Mouse (Mus musculus): Measurements from ENCODE around the gene 2900011O08Rik. TPM values are rescaled to one million over a fixed set of nuclear protein-coding genes. Genes with fewer than 3 reads are reported as not detected.

2900011O08Rik gene
- polyA plus RNA-seq (2014; fragmentation: Nextera tagmentation; extraction: Ambion mirVana): 142 and 156 TPM in 2 replicates

DNA sequence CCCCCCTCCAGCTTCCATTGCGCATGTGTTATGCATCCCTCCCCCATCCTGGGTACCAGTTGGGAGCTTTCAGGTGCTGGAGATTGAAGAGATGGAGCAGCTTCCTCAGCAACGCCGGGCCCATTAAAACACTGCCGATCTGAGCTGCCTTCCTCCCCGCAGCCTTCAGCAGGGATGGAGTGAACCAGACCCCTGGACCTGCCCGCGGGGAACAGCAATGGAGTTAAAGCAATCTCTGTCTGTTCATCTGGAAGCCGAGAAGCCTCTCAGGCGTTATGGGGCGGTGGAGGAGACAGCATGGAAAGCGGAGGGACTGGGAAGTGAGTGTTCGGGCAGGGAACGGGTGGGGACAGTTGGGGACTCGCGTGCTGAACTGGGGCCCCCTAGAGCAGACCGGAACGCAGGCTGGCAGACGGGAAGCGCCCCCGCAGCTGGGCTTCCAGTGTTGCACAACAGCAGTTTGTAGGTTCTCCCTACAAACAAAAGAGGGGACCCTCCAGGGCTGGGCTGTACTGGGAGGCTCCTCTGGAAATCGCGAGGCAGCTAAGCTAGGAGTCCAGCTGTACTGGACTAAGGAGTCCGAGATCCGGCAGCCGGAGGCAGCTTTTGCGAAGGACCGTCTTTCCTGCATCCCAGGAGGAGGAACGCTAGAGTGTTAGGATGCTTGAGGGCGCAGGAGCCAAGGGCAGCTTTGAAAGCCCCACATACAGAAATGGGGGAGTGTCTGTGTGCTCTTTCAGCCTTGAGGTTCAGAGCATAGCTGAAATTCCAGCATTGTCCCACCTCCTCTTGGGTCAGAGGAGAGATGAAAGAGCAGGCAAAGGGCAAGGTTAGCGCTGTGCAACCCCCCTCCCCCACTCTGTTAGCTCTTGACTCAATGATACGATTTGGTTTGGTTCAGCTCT, at the start of gene 2900011O08Rik, which contains the start of gene Ifitm7:
TSS of gene 2900011O08Rik (plus strand) at position 31 of the 905 bp plus-strand sequence.
TSS of gene Ifitm7 (minus strand) at position 315 of the 905 bp plus-strand sequence.
- H3K27me3 ChIP-seq (replicated peaks; ENCODE audit: control insufficient read depth, insufficient read depth, low read length): no peaks in the 10 kb centered on the region
- no peaks in the 10 kb centered on the region for H3K36me3 ChIP-seq (ENCODE audit: control insufficient read depth, insufficient read depth, low read length)
- H3K27ac ChIP-seq (ENCODE audit: low read depth, low read length): peak within 1 kb of the TSS; percentile 87
- no peaks in the 10 kb centered on the region for H3K9me3 ChIP-seq (replicated peaks; ENCODE audit: control insufficient read depth, low read length)
- WGBS: under 1% methylated on average over 31 of the region's 31 CpGs
- H3K4me2 ChIP-seq (ENCODE audit: low read length): peak within 1 kb of the TSS; percentile 65
- DNase-seq (ENCODE audit: low spot score) (peak; percentile 75), ATAC-seq (peak; percentile 90)
- H3K4me1 ChIP-seq (ENCODE audit: control insufficient read depth, insufficient read depth, low read length): peaks cover 15% of the 10 kb centered on the region
- peak within 1 kb of the TSS; percentile 85 for H3K9ac ChIP-seq (ENCODE audit: low read length)
- H3K4me3 ChIP-seq (ENCODE audit: low read depth, low read length): peak within 1 kb of the TSS; percentile 70

DNA sequence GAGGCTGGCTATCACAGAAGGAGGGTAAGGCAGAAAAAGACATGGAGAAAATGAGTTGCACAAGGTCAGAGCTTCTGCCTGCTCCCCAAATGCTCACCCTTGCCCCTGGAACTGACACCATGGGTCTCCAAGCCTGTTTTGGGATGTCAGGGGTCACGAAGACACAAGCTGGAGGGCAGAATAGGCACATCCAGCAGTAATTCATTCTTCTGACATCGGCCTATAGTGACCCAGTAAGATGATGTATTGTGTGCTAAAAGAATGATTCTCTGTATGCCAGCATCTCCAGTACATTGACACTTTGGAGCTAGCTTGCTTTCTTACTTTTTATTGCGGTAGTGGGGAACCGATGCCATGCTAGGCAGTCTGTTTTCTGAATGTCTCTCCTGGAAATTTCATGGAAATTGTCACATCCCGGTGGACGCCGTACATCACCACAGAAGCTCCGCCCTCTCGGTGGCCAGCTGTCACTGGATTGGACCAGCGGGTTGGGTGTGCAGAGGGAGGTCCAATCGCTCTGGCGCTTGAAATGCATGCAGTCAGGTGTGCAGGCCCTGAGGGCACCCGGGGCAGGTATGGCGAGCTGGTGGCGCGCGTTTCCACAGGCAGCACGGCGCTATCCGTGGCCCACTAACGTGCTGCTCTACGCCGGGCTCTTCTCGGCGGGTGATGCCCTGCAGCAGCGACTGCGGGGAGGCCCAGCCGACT, 46.1 kb upstream of the 2900011O08Rik start:
- 0 out of 2 replicates have a peak overlapping the region, but pooled peaks have one; percentile 21 for H3K27ac ChIP-seq (ENCODE audit: low read depth, low read length)
- peaks cover 4% of the 10 kb centered on the region; the same call in 1 of the 2 replicates for H3K27me3 ChIP-seq (replicated peaks; ENCODE audit: control insufficient read depth, insufficient read depth, low read length)
- ATAC-seq (peak; percentile 98), DNase-seq (ENCODE audit: low spot score) (peak; percentile 83)
- H3K4me2 ChIP-seq (ENCODE audit: low read length): peak overlapping the region; percentile 99
- H3K4me1 ChIP-seq (ENCODE audit: control insufficient read depth, insufficient read depth, low read length): peaks cover 6% of the 10 kb centered on the region; the same call in 1 of the 2 replicates
- H3K36me3 ChIP-seq (ENCODE audit: control insufficient read depth, insufficient read depth, low read length): no peaks in the 10 kb centered on the region
- 4% methylated on average over 28 of the region's 28 CpGs for WGBS
- H3K9me3 ChIP-seq (replicated peaks; ENCODE audit: control insufficient read depth, low read length): no peaks in the 10 kb centered on the region
- H3K4me3 ChIP-seq (ENCODE audit: low read depth, low read length): peak overlapping the region; percentile 63
- peak overlapping the region; percentile 71 for H3K9ac ChIP-seq (ENCODE audit: low read length)

DNA sequence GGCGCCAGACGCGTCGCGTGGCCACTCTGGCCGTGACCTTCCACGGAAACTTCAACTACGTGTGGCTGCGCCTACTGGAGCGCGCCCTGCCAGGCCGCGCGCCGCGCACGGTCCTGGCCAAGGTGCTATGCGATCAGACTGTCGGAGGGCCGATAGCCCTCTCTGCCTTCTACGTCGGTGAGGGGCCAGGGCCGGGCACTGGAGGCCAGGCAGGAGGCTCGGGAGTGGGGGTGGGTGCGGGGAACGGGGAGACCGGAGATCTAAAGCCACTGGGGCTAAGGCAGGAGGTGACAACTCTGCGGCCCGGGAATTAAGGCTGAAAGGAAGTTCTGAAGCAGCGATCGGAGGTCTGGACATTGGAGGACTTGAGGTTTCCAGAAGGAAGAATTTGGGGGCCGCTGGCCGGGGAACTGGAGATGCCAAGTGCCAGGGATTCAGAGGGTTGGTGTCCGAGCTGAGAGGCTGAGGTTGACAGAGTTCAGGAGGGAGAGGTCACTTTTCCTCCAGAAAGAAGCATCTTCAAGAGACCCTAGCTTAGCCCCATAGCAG, 45.5 kb upstream of the 2900011O08Rik start:
- Histone ChIP-seq H3K9me3 (replicated peaks; ENCODE audit: control insufficient read depth, low read length) (no peaks in the 10 kb centered on the region), H3K36me3 (ENCODE audit: control insufficient read depth, insufficient read depth, low read length) (no peaks in the 10 kb centered on the region), H3K27me3 (replicated peaks; ENCODE audit: control insufficient read depth, insufficient read depth, low read length) (peaks cover 4% of the 10 kb centered on the region; the same call in 1 of the 2 replicates), H3K4me1 (ENCODE audit: control insufficient read depth, insufficient read depth, low read length) (peaks cover 6% of the 10 kb centered on the region; the same call in 1 of the 2 replicates), H3K4me3 (ENCODE audit: low read depth, low read length) (peak overlapping the region; percentile 63), H3K9ac (ENCODE audit: low read length) (peak overlapping the region; percentile 71), H3K27ac (ENCODE audit: low read depth, low read length) (0 out of 2 replicates have a peak overlapping the region, but pooled peaks have one; percentile 21), H3K4me2 (ENCODE audit: low read length) (peak overlapping the region; percentile 99)
- DNase-seq (ENCODE audit: low spot score): no peak
- peak; percentile 75 for ATAC-seq
- 2% methylated on average over 34 of the region's 34 CpGs for WGBS

DNA sequence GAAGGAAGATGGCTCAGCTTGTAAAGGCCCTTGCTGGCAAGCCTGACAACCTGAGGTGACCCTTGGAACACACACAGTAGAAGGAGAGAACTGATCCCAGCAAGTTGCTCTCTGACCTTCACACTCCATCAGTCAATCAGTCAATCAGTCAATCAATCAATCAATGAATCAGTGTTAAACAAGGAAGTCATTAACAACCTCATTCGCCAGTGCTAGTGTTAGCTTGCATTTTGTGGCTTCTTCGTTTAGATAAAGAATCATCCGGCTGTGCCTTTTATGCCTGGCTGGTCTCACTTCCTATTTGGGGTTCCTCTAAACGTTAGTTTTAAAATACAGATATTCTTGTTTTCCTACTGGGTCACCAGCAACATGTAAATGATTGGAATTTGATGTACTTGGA, 42.2 kb upstream of the 2900011O08Rik start:
- DNase-seq (ENCODE audit: low spot score): no peak
- Histone ChIP-seq H3K4me3 (ENCODE audit: low read depth, low read length) (no peak overlapping the region), H3K9me3 (replicated peaks; ENCODE audit: control insufficient read depth, low read length) (no peaks in the 10 kb centered on the region), H3K4me2 (ENCODE audit: low read length) (no peak overlapping the region), H3K27me3 (replicated peaks; ENCODE audit: control insufficient read depth, insufficient read depth, low read length) (peaks cover 4% of the 10 kb centered on the region; the same call in 1 of the 2 replicates), H3K4me1 (ENCODE audit: control insufficient read depth, insufficient read depth, low read length) (peaks cover 6% of the 10 kb centered on the region; the same call in 1 of the 2 replicates), H3K9ac (ENCODE audit: low read length) (no peak overlapping the region), H3K27ac (ENCODE audit: low read depth, low read length) (no peak overlapping the region), H3K36me3 (ENCODE audit: control insufficient read depth, insufficient read depth, low read length) (no peaks in the 10 kb centered on the region)
- ATAC-seq: no peak
- WGBS: 79% methylated on average over 4 of the region's 4 CpGs

DNA sequence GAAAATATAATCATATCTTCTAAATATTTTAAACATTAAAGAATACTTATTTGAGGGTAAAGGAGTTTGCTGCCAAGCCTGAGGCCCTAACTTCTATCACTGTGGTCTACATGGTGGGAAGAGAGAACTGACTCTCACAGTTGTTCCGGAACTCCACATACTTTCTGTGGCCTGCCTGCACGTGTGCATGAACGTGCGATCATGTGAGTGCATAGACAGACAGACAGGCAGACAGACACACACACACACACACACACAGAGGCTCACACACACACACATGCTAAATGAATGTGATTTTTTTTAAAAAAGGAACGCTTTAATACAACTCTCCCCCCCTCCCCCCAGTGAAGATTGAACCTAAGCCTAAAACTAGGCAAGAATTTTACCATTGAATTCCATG, 41.7 kb upstream of the 2900011O08Rik start:
- ATAC-seq (no peak), DNase-seq (ENCODE audit: low spot score) (no peak)
- H3K4me3 ChIP-seq (ENCODE audit: low read depth, low read length): no peak overlapping the region
- 86% methylated on average over 5 of the region's 5 CpGs for WGBS
- no peaks in the 10 kb centered on the region for H3K36me3 ChIP-seq (ENCODE audit: control insufficient read depth, insufficient read depth, low read length)
- H3K9me3 ChIP-seq (replicated peaks; ENCODE audit: control insufficient read depth, low read length): no peaks in the 10 kb centered on the region
- peaks cover 6% of the 10 kb centered on the region; the same call in 1 of the 2 replicates for H3K4me1 ChIP-seq (ENCODE audit: control insufficient read depth, insufficient read depth, low read length)
- H3K4me2 ChIP-seq (ENCODE audit: low read length): no peak overlapping the region
- no peak overlapping the region for H3K9ac ChIP-seq (ENCODE audit: low read length)
- H3K27ac ChIP-seq (ENCODE audit: low read depth, low read length): no peak overlapping the region
- H3K27me3 ChIP-seq (replicated peaks; ENCODE audit: control insufficient read depth, insufficient read depth, low read length): peaks cover 4% of the 10 kb centered on the region; the same call in 1 of the 2 replicates

DNA sequence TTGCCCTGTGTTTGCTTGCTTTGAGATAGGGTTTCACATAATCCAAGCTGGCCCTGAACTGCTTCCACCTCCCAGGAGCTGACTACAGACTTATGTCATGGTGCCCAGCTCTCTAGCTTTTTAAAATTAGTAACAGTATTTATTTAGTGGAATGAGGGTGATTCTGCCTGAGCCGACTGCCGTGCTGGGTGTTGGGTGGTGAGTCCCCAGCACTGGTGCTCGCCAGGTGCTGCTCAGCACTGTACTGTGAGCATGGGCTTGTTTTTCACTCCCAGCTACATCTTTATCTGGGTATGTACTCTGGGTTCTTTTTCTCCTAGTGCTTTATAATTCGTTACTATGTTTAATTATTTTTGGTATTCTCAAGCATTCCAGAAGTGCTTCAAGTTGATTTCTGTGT, 41.3 kb upstream of the 2900011O08Rik start:
- H3K4me3 ChIP-seq (ENCODE audit: low read depth, low read length): no peak overlapping the region
- ATAC-seq: no peak
- no peaks in the 10 kb centered on the region for H3K9me3 ChIP-seq (replicated peaks; ENCODE audit: control insufficient read depth, low read length)
- peaks cover 6% of the 10 kb centered on the region; the same call in 1 of the 2 replicates for H3K4me1 ChIP-seq (ENCODE audit: control insufficient read depth, insufficient read depth, low read length)
- H3K36me3 ChIP-seq (ENCODE audit: control insufficient read depth, insufficient read depth, low read length): no peaks in the 10 kb centered on the region
- WGBS: 77% methylated on average over 4 of the region's 4 CpGs
- H3K27ac ChIP-seq (ENCODE audit: low read depth, low read length): no peak overlapping the region
- H3K4me2 ChIP-seq (ENCODE audit: low read length): no peak overlapping the region
- no peak overlapping the region for H3K9ac ChIP-seq (ENCODE audit: low read length)
- peaks cover 4% of the 10 kb centered on the region; the same call in 1 of the 2 replicates for H3K27me3 ChIP-seq (replicated peaks; ENCODE audit: control insufficient read depth, insufficient read depth, low read length)
- DNase-seq (ENCODE audit: low spot score): no peak

DNA sequence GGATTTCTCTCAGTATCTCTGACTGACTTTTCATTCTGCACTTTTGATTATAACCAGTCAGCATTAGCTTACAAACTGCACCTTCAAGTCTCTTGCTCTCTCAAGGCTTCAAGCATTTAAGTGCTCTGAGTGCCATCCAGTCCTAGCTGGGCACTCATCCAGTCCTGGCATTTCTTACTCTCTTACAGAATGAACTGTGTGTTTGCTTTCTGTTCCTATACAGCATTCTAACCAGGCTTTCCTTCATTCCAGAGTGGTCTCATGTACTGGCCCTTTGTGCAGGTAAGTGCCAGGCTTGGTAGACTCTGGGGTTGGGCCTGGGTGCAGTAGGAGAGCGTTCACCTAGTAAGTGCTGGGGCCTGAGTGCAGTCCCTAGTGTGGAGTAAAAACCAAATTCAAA, 40.1 kb upstream of the 2900011O08Rik start:
- peaks cover 3% of the 10 kb centered on the region; the same call in 1 of the 2 replicates for H3K27me3 ChIP-seq (replicated peaks; ENCODE audit: control insufficient read depth, insufficient read depth, low read length)
- H3K4me2 ChIP-seq (ENCODE audit: low read length): no peak overlapping the region
- H3K36me3 ChIP-seq (ENCODE audit: control insufficient read depth, insufficient read depth, low read length): no peaks in the 10 kb centered on the region
- peaks cover 2% of the 10 kb centered on the region; the same call in 1 of the 2 replicates for H3K4me1 ChIP-seq (ENCODE audit: control insufficient read depth, insufficient read depth, low read length)
- DNase-seq (ENCODE audit: low spot score) (no peak), ATAC-seq (no peak)
- H3K9ac ChIP-seq (ENCODE audit: low read length): no peak overlapping the region
- no peaks in the 10 kb centered on the region for H3K9me3 ChIP-seq (replicated peaks; ENCODE audit: control insufficient read depth, low read length)
- WGBS: 82% methylated on average over 1 of the region's 1 CpGs
- H3K27ac ChIP-seq (ENCODE audit: low read depth, low read length): no peak overlapping the region
- no peak overlapping the region for H3K4me3 ChIP-seq (ENCODE audit: low read depth, low read length)

DNA sequence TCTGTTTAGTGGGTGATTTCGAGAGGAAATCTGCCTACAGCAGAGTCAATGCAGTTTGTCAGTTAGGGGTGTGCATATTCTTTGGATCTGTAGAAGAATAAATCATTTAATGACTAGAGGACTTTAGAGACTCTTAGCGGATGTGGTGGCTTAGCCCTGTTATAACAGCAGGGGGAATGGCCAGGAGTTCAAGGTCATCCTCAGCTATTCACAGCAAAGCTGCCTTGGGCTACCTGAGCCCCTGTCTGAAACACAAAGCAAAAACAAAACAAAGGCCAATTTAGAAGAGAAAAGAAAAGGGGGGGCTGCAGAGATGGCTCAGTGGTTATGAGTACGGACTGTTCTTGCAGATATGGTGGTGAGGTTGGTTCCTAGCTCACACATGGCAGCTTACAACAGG, 35.2 kb upstream of the 2900011O08Rik start:
- H3K36me3 ChIP-seq (ENCODE audit: control insufficient read depth, insufficient read depth, low read length): no peaks in the 10 kb centered on the region
- no peak overlapping the region for H3K27ac ChIP-seq (ENCODE audit: low read depth, low read length)
- no peak overlapping the region for H3K4me3 ChIP-seq (ENCODE audit: low read depth, low read length)
- 68% methylated on average over 3 of the region's 3 CpGs for WGBS
- ATAC-seq (no peak), DNase-seq (ENCODE audit: low spot score) (no peak)
- H3K9ac ChIP-seq (ENCODE audit: low read length): no peak overlapping the region
- no peak overlapping the region for H3K4me2 ChIP-seq (ENCODE audit: low read length)
- H3K9me3 ChIP-seq (replicated peaks; ENCODE audit: control insufficient read depth, low read length): no peaks in the 10 kb centered on the region
- no peaks in the 10 kb centered on the region for H3K27me3 ChIP-seq (replicated peaks; ENCODE audit: control insufficient read depth, insufficient read depth, low read length)
- no peaks in the 10 kb centered on the region for H3K4me1 ChIP-seq (ENCODE audit: control insufficient read depth, insufficient read depth, low read length)
